Mouse (Mus musculus) adrenal gland, adult 18-20 months (tissue): Measurements from ENCODE around the gene Kazn. TPM values are rescaled to one million over a fixed set of nuclear protein-coding genes. Genes with fewer than 3 reads are reported as not detected.

ENCODE experiments used
- DNase-seq, 2 experiments: peaks; one replicate each; pipeline ENCODE4 v3.0.0; 2021 to 2022; ENCODE audit warnings: low spot score in 2 of 2
- long read RNA-seq, 2 experiments: library from polyadenylated mRNA; stranded (forward); transcript quantifications; one replicate each; pipeline ENCODE4 v2.0.0; 2021
- total RNA-seq, 2 experiments: library from RNA; stranded (reverse); gene quantifications; 1 replicate in 1 of 2; 2 replicates in 1 of 2; pipeline ENCODE4 v1.2.3; 2021

The Kazn gene
- total RNA-seq = 10 to 100 TPM; 11.1 to 18.6 TPM
- long read RNA-seq, experiment 1, full-length matches to known transcripts = 4 of 7 reads
- long read RNA-seq, experiment 1, partial matches to known transcripts = 0 of 7 reads
- long read RNA-seq, experiment 1, other reads (novel, unspliced or antisense) = 3 of 7 reads
- long read RNA-seq, experiment 2, transcript Kazn-201 (8 exons, 3,843 nt) = major isoform, 6 of 17 reads
- long read RNA-seq, experiment 2, partial matches to known transcripts = 4 of 17 reads
- long read RNA-seq, experiment 2, other reads (novel, unspliced or antisense) = 7 of 17 reads

- peak; percentile 92 to 95 for DNase-seq
Observed at GRCm38 (mm10) chr4:142239240-142240126, at the start of gene Kazn. TSS of gene Kazn (minus strand) at chr4:142239401.

DNA sequence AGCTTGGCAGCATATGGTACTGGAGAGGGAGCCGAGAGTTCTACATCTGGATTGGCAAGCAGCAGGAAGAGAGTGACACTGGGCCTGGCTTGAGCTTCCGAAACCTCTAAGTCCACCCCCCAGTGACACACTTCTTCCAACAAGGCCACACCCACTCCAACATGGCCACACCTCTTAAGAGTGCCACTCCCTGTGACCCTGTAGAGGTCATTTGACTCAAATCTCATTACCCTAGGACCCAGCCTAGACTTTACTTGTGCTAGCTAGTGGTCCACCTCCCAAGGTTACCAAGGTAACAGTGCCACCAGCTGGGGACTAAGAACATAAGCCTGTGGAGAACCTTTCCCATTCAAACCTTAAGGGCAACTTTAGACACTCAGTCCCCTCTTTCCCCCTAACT lies 46.3 kb upstream of the Kazn start:
- DNase-seq = no peak

DNA sequence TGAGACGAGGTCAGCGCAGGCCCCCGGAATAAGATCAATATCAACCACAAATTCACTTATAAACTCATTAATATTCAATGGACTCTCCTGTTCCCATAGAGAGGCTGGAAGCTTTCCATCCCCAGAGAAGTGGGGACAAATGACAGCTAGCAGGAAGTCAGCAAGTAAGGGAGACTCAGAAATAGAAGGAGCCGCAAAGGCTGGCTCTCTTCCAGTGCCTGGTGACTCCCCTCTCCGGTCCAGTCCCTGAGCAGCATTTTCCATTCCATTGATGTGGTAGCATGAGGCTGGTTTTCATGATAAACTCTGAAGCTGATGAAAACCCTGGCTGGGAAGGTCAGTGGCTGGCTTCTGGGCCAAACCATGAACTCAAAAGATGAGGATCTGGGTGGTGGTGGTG lies 44.7 kb upstream of the Kazn start:
- no peak for DNase-seq

DNA sequence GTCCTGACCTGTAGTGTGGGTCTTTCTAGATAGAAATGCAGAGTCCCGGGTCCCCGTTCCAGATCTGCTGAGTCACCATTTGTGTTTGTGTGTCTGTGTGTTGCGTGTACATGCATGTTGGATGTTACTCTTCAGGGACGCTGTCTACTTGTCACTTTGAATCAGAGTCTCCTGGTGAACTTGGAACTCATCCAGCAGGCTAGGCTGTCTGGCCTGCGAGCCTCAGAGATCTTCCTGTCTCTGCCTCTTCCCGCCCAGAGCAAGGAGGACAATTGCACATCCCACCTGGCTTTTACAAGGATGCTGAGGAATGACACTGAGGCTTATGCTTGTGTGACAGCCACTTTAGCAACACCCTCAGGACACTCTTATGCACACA lies 39.0 kb upstream of the Kazn start:
- DNase-seq = no peak

- DNase-seq = no peak
Observed at GRCm38 (mm10) chr4:142277481-142278196, 38.4 kb upstream of the Kazn start.

DNA sequence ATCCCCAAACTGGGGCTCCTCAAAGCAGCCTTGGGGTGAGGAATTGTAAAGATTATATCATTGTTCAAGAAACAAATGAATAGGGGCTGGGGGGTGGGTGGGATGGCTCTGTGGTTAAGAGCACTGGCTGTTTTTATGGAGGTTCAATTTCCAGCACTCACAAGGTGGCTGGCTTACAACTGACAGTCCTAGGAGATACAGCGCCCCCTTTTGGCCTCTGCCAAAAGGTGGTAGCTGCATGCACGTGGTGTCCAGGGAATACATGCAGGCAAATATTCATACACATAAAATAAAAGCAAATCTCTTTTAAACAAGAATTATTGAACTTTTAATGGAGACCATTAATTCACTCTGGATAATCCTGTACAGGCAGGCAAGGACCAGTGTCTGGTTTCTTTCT lies 36.0 kb upstream of the Kazn start:
- DNase-seq = no peak

DNA sequence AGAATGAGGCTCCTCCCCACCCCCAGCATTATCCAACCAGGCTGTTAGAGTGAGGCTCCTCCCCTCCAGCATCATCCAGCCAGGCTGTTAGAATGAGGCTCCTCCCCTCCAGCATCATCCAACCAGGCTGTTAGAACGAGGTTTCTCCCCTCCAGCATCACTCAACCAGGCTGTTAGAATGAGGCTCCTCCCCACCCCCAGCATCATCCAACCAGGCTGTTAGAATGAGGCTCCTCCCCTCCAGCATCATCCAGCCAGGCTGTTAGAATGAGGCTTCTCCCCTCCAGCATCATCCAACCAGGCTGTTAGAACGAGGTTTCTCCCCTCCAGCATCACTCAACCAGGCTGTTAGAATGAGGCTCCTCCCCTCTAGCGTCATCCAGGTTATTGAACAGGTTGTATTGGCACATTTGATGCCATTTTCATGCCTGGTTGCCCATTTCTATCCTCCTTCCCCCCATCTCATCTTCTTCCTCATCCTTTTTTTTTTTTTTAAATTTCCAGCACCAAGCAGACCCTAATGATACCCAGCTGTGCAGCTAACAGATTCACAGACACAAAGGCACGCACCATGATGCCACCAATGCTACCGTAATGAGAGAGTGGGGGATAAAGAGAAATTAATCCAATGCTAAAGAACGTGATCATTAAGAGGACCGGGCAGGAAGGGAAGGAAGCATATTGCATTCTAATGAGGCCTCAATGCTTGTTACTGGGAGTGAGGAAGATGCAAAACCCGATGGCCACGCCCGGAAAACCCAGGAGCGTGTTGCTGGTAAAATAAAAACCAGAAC lies 35.4 kb upstream of the Kazn start:
- no peak for DNase-seq

DNA sequence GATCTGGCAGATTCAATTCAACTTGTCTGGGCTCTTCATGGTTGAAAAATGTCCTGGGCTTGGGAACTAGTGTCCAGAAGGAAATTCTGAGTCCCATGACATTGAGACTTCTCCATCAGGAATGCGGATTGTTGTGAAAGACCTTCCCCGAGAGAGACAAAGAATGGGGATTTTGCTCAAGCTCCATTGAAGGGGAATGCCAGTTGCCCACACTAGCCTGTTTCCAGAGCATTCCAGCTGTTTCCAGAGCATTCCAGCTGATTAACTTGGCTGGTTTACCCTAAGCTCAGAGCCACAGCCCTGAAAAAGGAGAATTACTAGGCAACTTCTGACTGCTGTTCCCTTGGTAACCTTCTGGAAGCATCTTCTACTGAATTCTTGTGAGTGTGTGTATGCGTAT lies 32.3 kb upstream of the Kazn start:
- DNase-seq = no peak

DNA sequence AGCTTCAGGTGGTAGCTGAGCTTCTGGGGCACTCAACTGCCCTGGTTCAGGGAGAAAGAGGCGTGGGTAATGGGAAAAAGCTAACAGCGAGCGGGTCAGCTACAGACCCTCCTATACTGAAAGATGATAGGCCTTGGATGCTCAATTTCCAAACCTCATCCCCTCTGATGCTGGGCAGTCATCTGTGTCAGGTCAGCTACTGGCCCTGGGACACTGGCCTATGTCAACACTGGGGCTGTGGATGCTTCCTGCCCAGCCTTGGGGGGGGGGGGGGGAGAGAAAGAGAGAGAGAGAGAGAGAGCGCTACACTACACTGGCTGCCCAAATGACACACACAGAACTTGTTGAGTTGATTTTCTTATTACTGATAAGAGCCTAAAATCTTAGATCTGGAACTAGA lies 28.6 kb upstream of the Kazn start:
- no peak for DNase-seq

DNA sequence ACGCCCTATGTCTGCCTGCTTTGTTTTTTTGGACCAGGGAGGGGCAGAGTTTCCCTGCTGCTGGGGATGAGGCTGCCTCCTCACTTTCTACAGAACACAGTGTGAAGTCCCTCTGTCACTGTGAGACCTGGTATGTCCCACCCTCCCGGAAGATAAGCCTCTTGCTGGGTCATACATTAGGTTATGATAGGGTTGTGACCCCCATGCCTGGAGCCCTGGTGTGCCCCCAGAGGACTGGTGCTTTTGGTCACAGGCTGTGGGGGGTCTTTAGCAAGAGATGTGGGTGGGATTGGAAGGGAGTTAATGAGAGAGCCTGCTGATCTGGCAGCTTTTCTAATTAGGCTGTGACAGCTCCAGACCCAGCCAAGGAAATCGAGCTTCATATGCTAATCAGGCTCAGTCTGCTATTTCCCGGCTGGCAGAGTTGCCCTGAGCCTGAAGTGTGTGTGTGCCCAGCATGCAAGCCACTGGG lies 28.2 kb upstream of the Kazn start:
- DNase-seq = no peak

DNA sequence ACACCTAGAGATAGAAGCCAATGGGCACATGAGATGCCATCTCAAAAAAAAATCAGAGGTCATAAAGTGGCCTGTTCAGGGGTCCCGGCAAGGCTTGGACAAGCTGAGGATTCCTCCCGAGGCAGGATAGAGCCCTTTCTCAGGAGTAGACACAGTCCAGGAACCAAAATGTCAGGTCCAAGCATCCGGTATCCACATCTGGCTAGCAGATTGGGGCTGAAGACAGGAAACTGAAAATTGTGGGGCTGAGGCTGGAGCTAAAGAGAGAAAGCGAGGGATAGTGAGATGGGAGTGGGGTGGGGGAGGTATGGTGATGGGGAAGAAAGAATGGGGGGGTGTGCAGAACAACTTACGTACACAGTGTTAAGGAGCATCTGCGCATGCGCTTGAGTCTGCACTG lies 25.1 kb upstream of the Kazn start:
- no peak for DNase-seq

- DNase-seq = no peak
Observed at GRCm38 (mm10) chr4:142261725-142262124, 22.5 kb upstream of the Kazn start.

- no peak for DNase-seq
Observed at GRCm38 (mm10) chr4:142258730-142259129, 19.5 kb upstream of the Kazn start.

DNA sequence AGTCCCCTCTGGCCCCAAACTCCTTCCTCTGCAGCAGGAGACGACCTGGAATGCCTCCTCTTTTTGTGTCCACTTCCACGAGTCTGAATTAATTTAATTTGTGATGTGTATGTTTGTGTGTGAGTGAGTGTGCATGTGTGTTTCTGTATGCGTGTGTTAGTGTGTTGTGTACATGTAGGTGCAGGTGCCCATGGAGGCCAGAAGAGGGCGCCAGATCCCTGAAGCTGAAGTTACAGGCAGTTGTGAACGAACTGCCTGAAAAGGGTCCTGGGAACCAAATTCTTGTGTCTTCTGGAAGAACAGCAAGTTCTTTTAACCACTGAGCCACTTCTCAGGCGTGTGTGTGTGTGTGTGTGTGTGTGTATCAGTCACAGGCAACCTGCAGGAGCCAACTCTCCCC lies 14.9 kb upstream of the Kazn start:
- DNase-seq = no peak

DNA sequence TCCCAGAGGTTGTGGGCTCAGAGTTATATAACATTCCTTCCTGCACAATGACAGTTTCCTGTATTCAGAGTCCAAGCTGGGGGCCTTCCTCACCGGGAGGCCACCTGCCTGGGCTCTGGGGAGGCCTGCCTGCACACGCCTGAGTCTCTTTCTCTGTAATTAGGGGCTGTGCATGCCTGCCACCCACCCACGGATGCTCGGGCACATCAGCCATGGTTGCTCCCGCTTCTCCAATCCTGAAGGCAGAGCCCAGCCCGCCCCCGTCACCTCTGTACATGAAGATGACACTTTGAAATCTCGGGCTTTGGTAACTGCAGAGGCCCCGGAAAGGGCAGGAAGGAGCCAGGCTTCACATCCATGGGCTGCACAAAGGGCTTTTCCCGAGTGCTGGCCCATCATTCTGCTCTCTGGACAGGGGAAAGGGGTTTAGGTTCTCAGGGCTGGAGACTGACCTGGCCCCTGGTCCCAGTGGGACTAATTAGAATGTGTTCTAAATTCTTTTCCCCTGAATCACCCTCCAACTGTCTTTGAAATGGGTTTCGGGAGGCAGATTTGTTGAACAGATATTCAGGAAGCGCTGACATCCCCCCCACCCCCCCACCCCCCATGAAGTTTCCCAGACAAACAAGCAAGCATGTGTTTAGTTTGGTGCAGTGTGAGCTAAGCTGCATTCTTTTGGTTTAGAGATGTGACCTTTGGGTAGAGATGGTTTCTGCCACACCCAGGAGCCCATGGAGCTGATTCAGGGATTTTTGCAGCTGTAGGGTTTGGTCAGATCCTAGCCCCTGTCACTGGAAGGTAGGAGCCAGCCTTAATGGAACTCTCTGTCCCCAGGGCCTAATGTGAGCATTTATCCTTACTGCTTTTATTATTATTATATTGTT lies 12.5 kb upstream of the Kazn start:
- DNase-seq = no peak

- no peak for DNase-seq
Observed at GRCm38 (mm10) chr4:142250054-142250453, 10.9 kb upstream of the Kazn start.

DNA sequence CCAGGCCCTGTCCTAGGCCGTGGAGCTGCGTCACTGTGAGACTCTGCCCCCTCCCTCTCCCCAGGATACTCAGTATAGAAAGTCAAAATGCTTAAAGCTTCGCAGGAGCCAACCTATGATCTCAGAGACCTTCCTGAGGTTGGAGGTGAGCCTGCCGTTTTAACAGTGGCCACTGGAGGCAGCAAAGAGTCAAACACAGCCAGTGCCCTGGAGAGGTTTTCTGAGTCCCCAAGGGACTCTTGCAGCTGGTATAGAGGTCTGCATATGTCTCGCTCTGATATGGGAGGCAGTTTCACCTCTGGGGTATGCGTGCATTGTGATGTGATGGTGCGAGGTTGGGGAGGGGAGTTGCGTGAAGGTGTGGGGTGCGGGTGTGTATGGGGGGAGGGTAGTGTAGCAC lies 10.2 kb upstream of the Kazn start:
- peak; percentile 47 to 51 for DNase-seq

DNA sequence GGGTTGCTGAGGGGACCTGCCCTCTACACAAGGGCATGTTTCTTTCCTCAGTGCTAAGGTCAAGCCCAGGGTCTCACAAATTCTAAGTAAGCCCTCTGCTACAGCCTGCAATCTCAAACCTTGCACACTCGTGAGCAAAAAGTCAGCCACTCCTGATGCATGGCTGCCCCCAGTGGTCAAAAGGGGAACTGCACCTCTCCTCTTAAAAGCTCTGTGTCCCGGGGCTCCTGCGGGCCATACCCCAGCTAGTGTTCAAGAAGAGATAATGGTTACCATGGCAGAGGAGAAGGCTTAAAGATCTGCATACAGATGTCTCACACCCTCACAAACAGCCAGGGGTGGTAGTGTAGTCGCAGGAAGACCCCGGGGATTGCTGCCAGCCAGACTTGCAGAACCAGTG lies 9.2 kb upstream of the Kazn start:
- peak; percentile 82 to 88 for DNase-seq

GRCm38 (mm10) chr4:142246698-142247097 lies 7.5 kb upstream of the Kazn start:
- DNase-seq = no peak

GRCm38 (mm10) chr4:142244641-142245040 lies 5.4 kb upstream of the Kazn start:
- DNase-seq = no peak
